Mouse (Mus musculus) MEL-GATA-1-ER (cell line): Measurements from ENCODE around the gene Ncoa5.
A peak's percentile ranks its signal among the peaks of the same experiment; 100 is the strongest.

Experiments used
- DNase-seq: peaks from one replicate; pipeline ENCODE4 v3.0.0-alpha.2; 2012; ENCODE audit warnings: low read depth; ENCODE audit errors: extremely low read depth

The Ncoa5 gene

DNA sequence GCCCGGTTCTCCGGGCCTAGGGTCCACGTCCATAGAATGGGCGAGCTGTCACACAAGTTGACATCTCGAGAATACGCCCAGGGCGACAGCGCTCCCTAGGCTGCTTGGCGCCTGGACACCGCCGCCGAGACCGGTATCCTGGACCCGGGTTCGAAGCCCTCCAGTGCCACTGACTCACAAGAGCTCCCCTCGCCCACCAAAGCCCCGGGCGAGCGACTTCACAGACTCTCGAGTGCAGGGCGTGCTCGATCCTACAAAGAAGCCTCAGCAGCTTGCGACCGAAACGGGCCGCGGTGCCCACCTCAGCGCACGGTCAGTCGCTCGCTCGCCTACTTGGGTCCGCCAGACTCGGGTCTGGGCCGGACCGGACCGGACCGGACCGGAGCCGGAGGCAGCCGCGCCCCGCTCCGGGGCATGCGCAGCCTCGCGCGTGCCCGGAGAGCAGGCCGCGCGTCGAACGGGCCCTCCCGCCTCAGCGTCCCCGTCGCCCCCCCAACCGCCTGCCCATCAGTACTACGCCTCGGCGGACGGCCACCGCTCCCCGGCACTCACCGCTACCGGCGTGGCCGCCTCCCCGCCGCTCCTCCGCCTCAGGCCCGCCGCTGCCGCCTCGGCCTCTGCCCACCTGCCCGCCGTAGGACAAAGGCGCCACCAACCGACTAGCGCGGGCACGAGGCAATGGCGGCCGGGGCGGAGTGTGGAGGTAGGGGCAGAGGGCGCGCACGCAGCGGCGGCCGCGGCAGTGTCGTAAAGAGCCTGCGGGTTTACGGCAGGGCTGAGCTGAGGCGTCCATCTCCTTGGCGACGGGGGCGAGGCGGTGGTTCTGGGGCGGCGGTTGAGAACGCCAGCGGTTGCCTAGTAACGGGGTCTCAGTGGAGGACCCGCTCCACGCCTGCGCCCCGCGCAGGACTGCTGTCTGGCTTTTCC, at the start of gene Ncoa5:
Ncoa5 (minus strand) TSS at position 737 of the 927 bp plus-strand sequence.
- peak; percentile 78 for DNase-seq

GRCm38 (mm10) chr2:165081257-165081656, 46.6 kb upstream of the Ncoa5 start:
- no peak for DNase-seq

- DNase-seq = no peak
These were observed 46.0 kb upstream of the Ncoa5 start for GRCm38 (mm10) chr2:165080657-165081056.

DNA sequence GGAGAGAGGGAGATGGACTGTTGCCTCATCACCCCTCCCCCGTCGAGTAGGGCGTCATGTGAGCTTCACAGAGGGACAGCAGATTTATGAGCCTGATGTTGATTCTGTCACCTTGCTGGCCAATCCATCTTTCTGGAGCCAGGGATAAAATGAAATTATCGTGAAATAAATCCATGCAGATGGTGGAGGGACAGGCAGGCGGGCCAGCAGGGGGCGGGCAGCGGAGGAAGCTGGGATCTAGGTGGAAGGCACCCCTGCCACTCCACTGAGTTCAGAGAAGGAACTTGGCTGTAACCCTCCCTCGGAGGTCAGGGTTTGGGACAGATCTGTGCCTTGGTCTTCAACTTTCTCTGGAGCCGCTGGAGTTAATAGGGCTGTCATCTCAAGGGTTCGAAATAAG, 43.9 kb upstream of the Ncoa5 start:
- no peak for DNase-seq

GRCm38 (mm10) chr2:165078045-165078444, 43.4 kb upstream of the Ncoa5 start:
- DNase-seq = no peak

DNA sequence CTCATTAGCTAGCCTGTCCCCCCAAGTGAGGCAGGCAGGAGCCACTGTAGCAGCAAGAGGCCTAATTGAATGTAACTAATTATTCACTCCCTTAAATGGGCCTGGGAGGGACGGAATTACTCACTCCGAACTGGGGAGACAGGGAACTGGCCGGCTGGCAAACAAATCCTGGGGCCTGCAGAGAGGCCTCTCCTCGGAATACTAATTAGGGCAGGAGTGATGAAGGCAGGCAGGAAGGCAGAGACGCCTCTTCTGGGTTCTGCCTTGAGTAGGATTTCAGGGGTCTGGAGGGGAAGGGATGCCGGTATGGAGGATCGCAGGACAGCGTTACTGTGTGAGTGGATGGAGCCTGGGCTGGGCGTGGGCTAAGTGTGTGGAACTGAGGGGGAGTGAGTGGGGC, 42.4 kb upstream of the Ncoa5 start:
- no peak for DNase-seq

DNA sequence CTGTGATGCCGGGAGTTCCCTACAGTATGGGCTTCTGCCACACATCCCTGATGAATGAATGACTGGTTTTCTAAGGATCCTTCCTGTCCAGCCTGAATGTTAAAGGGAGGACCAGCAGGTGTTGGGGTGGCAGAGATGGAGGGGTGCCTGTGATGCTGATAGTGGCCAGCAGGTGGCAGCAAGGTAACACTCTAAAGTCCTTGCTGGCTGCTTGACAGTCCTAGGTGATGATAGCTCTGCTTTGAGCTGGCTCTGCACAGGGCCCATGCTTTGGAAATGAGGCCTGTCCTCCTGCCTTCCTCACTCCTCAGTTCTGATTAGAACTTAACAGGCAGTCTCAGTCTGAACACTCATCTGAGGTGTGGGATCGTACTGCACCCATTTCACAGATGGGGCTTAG, 40.3 kb upstream of the Ncoa5 start:
- peak; percentile 22 for DNase-seq

DNA sequence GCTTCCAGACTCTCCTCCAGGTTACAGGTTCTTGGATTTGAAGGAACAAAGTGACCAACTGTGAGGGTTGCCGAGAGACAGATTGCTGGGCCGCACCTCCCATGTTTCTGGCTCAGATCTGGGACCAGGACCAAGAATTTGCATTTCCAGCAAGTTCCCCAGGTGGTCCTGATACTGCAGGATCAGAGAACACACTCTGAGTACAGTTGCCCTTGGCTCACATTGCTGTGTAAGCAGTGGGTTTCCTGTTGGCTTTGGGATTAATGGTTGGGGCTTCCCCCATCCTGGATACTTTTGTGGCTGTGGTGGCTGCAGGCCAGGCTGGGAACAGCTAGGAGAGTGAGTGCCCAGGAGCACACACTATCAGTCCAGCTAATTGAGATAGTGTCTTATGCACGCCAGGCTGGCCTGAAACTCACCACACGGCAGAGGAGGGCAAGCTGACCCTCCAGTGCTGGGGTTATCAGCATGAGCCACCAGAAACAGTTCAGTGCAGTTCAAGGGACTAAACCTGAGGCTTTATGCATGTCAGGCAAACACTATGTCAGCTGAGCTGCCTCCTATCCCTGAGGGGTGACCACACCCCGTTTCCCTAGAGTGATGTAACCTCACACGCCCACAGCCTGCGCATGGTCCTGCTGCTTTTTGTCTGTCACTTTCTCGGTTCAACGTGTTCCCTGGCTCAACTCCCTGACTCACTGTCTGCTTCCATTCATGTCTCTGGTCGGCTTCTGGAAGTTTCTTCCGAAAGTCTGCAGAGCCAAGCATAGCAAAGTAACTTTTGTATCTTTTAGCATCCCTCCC, 39.6 kb upstream of the Ncoa5 start:
- no peak for DNase-seq

DNA sequence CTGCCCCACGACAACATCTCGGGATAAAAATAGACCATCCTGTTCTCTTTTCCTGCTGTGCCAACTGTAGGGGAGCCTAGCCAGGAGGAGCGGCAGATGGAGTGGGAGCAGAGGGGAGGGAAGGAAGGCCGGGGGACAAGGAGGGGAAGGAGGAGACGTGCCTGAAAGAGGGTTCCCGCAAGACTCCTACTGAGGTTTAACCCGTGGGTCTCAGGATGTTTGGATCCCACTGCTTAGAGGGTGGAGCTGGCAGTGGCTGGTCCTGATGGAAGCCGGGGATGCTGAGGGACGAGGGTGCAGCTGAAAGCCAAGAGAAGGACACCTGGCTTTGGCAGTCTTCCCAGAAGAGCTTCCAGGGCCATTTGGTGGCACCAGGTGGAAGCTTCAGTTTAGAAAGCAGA, 38.7 kb upstream of the Ncoa5 start:
- no peak for DNase-seq

DNA sequence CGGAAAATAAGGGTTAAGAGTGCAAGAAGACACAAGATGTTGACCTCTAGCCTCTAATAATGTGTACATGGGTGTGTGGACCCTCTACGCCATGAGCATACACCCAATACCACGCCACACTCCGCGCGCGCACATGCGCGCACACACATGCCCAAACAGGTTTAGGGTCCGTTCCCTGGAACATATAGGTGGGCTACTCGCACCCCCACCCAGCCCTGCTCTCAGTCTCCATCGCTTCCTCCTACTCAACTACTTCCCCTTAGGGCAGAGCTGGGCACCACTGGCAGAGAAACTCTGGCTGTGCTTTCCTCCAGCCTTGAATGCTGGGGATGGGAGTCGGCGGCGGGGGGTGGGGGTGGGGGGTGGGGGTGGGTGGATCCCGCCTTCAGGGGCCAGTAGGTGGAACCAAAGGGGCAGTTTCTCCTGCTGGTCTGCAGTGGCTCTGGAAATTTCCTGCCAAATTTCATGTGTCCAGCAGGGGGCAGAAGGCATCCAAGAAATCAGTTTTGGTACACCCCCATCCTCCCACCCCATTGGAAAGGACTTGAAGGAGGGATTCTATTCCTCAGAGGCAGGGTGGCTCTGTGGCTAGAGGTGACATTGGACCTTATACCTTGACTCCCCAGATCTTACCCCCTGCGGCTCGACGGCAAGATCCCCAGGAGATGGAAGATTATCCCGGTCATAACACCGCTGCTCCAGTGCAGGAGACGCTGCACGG, 35.6 kb upstream of the Ncoa5 start:
- no peak for DNase-seq

DNA sequence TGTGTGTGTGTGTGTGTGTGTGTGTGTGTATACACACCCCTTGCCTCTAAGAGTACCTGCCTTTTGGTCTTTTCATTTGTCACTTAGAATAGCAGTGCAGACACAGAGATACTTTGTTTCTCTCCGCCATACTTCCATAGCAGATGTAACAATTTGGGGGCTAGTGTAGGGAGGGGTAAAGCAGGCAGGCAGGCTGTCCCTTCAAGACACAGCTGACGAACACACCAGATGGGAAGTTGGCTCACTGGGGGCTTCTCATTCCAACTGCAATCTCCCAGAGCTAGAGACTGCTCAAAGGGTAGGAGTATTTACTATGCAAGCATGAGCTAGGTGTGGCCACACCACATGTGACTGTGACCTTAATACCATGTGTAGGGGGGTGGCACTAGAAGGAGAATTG, 34.1 kb upstream of the Ncoa5 start:
- no peak for DNase-seq

- DNase-seq = no peak
These were observed 29.8 kb upstream of the Ncoa5 start for GRCm38 (mm10) chr2:165064489-165064888.

DNA sequence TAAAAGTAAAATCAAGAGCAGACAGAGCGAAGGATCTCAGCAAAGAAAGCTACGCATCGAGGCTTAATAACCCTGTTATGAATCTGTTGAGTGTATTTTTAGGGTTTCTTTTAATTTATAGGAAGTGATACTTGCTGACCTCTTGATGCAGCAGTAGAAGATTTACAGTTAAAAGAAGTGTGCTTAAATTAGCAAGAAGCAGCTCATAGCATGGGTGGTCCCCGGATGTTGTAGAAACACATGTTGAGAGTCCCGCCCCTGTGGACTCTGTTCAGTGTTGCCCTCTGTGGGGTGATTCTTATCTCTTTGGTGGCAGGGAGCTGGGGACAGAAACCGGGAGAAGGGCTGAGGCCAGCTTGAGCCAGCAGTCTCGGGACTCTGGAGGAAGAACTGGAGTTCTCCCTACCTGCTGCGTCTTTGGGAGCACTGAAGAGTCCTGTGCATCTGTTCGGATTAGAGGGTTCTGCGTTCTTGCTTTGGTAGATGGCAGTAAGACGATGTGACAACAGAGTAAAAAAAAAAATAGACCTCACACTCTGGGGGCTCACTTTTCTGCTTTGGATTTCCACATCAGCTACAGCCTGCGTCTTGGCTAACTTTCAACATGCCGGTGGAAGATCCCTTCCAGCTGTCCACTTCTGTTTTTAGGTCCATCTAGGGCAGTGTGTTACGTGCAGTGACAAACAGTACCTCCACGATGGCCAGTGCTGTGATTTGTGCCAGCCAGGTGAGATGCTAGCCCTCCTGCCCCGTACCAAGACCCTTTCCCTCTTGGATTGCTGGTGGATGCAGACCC, 27.2 kb upstream of the Ncoa5 start:
- no peak for DNase-seq

DNA sequence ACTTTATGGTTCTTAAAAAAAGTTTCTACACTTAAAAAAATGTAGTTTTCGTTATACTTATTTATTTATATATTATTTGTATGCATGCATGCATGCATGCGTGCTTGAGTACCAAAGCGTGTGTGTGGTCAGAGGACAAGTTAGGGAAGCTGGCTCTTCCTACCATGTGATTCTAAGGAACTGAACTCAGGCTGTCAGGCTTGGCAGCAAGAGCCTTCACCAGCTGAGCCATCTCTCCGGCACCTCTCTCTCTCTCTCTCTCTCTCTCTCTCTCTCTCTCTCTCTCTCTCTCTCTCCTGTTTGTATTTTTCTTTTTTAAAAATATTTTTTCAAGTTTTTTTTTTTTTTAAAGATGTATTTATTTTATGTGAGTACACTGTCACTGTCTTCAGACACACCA, 25.3 kb upstream of the Ncoa5 start:
- no peak for DNase-seq

- DNase-seq = no peak
These were observed 21.9 kb upstream of the Ncoa5 start for GRCm38 (mm10) chr2:165056377-165057085.

- DNase-seq = no peak
These were observed 21.2 kb upstream of the Ncoa5 start for GRCm38 (mm10) chr2:165055905-165056304.

DNA sequence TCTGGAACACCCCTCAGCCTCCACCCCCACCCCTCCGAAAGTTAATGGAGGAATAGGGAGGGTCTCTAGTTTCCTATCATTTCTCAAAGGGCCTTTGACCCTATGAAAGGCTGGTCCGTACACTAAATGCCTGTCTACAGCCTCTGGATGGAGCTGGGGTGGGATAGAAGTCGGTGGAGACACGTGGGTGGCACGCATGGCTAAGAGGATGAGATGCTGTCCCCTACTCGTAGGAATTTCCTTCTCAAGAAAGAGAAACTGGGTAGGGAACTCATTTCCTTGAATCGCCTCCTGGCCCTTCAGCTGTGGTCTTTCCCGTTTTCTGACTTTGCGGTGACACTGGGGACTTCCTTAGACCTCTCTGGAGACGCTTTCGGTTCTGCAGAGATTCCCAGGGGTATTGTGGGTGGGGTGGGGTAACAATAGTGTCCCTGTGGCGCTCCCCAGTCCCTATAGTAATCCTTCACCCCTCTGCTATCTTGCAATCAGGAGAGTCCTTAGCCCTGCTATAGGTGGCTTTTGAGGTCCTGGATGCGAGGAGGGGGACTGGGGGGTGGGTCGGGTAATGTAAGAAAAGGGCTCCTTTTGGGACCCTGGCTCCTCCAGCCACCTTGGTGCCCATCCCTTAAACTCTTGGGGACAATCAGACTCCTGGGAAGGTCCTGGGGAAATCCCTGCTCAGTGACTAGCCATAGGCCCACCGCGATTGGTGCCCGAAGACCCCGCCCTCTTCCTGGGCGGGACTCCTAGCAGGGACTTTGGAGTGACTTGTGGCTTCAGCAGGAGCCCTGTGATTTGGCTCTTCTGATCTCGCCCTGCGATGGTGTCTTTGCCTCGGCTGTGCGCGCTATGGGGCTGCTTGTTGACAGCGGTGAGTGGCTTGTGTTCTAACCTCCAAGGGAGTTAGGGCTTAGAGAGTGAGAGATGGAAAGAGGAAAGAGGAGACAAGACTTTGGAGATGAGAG, 20.5 kb upstream of the Ncoa5 start, which contains the start of gene Cd40:
Cd40 (plus strand) TSS at position 740 of the 965 bp plus-strand sequence.
- no peak for DNase-seq

- peak; percentile 75 for DNase-seq
These were observed 16.9 kb upstream of the Ncoa5 start for GRCm38 (mm10) chr2:165051566-165051965.
